Mouse (Mus musculus) lung, postnatal 25 days (tissue): ENCODE data around the gene Znrf1.

ENCODE experiments used
- DNase-seq: peaks from one replicate; pipeline ENCODE4 v3.0.0; 2022; ENCODE audit warnings: low spot score

Gene Znrf1

DNA sequence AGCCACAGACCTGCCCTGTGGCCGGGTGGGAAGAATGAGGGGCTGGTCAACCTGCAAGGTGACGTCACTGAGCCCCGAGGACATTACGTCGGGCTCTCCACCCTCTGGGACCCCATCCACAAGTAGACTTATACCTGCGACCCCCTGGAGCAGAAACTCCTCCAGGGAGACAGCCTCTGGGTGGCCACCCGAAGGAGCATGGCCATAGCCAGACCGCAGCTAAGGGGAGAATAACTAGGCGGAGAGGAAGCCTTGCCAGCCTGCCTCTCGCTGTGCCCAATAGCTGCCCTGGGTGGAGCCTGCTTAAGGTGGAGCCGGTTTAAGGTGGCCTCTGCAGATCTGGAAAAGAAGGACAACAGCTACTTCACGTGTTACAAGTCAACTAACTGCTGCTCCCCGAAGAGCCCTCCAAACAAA, 94.2 kb downstream of the Znrf1 start, which contains the start of gene Ldhd:
TSS of gene Ldhd (minus strand) at position 270 of the 417 bp plus-strand sequence.
- peak; percentile 69 for DNase-seq

DNA sequence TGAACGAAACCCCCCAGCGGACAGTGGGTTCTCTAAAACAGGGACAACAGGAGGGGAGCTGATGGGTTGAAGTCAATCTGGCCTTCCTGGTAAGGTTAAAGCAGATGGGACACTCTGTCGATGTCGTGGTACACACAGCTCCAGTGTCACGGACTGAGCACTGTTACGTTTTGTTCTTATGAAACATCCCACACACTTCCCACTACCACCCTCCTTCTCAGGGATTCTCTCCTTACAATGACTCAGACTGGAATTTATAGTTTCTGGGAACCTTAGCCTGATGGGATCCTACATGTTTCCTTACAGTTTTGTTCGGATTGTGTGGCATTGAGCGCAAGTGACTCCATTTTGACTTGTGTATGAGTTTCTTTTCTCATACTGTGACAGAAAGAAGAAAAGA, 95.7 kb downstream of the Znrf1 start:
- DNase-seq, result no peak

DNA sequence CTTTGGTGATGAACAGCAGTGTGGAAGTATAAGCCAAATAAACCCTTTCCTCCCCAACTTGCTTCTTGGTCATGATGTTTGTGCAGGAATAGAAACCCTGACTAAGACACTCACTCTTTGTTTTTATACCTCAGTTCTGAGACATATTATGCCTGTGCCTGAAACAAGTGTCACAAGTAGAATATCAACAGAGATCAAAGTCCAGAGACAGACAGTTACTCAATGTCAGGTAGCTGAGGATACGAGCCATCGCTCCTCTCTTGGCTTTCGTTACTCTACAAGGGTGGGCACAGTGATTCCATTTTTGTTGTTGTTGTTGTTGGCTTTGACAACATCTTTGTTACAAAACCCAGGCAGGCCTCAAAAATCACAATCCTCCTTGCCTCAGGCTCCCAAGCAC, 97.1 kb downstream of the Znrf1 start:
- no peak for DNase-seq

DNA sequence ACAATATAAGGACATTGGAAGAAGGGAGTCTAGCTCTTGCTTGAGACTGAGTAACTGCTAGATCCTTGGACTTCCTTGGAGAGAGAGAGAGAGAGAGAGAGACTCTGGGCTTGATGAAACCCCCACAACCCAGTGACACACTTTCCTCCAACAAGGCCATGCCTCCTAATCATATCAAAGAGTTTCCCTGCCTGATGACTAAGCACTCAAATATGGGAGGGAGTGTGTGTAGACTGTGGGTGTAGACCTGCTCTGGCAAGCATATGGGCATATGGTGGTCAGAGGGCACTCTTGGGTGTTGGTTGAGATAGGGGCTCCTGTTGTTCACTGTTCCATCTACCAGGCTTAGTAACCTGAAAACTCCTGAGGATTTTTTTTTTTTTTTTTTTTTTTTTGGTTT, 102.2 kb downstream of the Znrf1 start:
- DNase-seq, result no peak

DNA sequence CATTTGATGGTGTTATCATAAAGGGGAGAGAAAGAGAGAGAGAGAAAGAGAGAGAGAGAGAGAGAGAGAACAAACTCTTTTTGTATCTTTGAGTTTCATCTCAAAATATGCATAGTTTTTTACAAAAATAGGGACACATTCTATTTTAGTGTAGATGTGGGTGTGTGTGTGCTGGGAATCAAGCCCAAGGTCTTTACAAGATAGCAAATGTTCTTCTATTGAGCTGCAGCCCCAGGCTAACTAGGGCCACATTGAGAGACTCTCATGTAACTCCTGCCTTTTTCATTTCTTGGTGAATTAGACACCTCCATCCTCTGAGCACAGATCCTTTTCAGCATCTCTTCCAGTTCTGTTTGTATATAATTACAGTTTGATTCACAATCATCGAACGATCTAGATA, 105.2 kb downstream of the Znrf1 start:
- no peak for DNase-seq

DNA sequence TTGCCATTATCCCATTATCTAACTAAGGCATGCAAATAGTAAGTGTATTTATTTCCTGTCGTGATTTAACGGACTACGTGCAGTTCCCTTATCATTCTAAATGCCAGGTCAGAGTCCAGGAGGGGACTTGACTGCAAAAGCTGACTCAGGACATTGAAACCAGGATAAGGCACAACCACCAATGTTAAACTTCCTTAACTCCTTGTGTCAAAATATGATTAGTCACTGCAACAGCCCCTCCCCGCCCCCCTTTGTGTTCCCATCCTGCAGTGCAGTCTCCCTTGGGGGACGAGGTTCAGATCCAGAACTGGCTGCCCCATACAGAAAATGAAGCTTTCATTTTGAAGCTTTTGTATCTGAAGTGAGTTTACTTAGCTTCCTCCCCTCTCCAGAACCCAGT, 106.6 kb downstream of the Znrf1 start:
- DNase-seq, result no peak

DNA sequence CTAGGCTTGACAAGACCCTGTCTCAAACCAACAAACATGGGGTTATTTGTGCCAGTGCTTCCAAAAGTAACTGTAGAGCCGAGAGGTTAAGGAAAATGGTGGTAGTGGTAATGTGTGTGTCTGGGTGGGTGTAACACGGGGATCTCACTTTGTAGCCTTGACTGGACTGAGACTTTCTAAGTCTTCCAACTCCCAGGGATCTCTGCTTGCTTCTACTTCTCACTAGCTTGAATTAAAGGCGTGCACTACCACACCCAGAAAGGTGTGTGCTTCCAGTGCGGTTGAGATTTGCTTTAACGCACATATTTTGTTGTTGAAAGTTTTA, 107.0 kb downstream of the Znrf1 start:
- DNase-seq, result no peak

DNA sequence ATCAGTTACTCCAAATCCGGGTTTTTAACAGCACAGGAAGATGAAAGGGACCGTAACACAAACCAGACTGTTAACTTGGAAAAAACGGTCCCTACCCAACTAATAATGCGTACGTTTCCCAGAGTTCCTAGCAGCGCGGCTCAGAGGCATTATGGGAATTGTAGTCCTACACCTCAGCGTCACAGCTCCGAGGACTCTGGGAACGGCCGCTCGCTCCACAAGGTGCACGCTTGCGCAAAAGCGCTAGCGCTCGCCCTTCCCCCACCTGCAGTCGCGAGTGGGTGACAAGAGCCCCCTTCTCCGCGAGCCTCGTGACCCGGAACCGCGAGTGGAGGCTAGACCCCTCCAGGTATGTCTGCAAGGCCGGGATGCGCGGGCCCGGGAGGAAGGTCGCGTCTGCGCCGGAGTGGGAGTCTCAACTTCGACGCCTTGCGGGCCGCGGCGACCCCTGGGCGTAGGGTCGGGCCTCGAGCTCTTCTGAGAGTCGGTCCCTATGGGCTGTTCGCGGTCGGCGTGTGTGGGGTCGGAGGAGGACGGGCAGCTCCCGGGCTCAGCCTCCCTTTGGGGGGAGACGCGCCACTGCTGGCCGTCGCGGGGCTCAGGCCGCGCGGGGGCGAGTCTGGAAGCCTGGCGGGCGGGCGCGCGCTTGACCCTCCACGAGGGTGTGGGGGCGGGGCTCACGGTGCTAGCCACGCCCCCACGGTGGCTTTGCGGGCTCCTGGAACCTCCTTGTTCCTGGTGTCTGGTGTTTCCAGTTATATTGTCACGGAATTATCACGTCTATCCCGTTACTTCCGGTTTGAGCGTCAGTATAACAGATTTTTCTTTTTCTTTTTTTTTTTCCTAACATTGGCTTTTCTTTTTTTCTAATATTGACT, 107.6 kb downstream of the Znrf1 start, which contains the start of gene Zfp1:
TSS of gene Zfp1 (plus strand) at position 138 of the 878 bp plus-strand sequence.
- peak; percentile 95 for DNase-seq

DNA sequence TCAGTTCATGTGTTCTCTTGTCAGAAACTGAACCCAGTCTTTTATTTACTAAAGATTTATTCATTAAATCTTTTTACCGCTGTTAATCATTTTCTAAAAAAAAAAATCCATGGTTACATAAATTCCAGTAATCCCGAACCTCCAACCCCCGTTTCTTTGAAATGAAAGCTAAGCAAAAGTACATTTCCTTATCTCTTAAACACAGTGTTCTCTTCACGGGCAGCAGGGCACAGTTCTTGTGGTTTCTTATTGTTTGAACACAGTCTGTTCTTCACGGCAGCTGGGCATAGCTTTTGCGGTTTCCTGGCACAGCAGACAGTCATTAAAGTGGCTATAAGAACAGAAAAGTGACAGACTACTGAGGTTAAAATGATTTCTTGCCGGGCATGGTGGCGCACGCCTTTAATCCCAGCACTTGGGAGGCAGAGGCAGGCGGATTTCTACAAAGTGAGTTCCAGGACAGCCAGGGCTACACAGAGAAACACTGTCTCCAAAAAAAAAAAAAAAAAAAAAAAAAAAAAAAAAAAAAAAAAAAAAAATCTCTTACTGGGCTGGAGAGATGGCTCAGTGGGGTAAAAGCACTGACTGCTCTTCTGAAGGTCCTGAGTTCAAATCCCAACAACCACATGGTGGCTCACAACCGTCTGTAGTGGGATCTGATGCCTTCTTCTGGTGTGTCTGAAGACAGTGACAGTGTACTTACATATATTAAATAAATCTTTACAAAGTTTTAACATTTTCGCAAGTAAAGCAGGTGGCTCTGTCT, 108.6 kb downstream of the Znrf1 start:
- peak; percentile 73 for DNase-seq

DNA sequence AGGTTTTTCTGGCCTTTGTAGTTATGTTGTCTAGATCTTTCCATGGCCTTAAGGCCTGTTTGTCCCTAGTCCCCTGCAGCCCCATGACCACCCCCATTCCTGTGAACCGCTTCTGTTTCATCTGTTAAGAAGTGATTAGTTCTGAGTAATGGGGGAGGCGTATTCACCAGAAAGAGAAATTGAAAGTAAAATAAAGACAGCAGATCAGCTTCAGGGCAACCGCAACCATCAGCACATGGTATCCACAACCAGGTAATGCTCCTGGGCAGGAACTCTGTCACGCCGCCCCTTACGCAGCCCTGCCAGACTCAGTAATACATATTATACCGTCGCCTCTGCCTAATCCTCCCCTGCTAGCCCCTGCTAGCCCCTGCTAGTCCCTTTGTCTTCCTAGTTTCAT, 109.8 kb downstream of the Znrf1 start:
- DNase-seq, result no peak

DNA sequence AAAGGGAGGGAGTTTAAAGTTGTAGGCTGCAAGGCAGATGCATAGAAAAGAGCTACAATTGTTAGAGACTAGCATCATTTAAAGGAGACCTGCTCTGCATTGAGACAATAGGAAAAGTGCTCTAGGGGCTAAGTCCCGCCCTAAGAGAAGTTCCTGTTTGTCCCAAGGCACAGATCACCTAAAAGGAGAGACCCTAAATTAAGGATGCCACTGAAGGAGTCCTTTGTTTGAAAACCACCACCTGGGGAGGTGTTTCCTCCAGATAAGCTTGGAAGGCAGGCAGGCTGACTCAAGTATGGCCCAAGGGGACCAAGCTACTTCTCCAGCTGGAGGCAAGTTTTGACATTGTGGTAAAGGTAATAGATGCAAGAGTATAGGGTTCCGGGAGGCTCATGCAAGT, 112.9 kb downstream of the Znrf1 start:
- DNase-seq, result no peak

DNA sequence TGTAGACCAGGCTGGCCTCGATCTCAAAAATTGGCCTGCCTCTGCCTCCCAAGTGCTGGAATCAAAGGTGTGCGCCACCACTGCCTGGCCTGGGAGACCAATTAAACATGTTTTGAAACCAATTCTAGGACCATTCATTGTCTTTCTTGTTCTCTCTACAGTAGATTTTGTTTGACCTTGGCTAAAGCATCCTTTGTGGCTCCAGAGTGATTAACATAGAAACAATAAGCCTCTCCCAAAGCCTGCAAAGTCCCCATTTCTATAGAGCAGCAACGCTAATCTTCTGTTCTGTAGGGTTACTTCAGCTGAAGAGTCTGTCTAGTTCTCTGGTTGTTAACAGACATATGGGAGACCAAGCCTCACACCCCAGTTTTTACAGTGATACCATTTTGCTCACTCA, 114.8 kb downstream of the Znrf1 start:
- DNase-seq, result no peak

DNA sequence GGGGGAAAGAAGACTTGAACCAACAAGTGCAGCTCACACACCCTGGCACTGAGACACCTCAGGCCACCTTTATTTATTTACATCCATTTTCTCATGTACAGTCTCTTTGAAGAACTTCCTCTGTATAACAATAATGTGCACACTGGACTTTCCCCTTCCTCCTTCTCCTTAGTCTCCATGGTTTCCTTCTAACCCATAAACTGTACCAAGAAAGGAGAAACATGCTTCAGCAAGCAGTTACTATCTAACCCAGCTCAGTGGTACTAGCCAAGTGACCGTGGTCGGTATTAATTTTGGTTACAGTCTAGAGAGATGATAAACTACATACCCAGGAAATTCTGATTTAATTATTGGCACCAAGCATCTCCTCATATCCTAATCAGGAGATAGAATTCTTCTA, 117.6 kb downstream of the Znrf1 start:
- no peak for DNase-seq

DNA sequence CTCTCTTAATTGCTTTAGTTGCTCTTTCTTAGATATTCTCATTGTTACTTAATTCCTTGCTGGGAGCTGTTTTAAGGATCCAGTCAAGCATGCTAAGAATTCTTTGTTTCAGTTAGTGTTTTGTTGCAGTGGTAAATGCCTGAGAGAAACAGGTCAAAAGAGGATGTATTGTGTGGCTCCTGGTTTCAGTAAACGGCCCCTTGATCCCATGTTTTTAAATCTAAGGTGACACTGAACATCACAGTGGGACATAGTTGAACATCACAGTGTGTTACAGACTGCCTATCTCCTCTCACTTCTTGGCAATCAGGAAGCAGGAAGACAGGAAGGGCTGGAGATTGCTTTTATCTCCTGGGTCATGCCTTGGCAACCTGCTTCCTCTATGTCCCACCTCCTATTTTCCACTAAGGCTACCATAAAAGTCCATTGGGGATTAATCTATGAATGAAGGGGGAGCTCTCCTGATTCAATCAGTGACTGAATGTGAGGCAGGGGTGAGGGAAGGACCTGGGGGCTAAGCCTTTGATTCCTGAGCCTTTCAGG, 121.5 kb downstream of the Znrf1 start:
- DNase-seq, result no peak

DNA sequence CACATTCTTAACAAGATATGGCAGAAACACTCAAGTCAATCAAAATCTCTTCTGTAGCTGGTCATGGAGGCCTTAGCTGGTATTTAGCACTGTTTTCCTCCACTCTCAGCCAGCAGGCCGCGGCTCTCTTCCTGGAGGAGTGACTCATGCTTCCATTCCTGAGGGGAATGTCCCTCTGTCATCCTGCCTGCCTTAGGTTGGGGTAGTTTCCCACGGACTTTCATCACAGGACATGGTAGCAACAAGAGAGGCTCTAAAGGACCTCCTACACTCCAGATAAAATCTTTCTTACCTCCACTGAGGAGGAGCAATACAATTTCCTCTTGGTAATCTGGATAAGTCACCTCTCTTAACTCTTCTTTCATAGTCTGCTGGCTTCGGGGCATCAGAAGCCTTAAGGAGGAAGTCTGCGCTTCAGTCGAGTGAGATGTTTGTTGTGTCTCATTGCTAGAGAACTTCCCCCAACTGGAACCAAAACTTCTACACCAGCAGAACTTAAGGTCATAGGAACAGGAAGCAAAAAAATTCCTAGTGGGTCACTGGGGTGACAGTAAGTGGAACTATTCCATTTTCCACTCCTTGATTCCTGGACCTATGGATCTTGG, 123.0 kb downstream of the Znrf1 start:
- no peak for DNase-seq

DNA sequence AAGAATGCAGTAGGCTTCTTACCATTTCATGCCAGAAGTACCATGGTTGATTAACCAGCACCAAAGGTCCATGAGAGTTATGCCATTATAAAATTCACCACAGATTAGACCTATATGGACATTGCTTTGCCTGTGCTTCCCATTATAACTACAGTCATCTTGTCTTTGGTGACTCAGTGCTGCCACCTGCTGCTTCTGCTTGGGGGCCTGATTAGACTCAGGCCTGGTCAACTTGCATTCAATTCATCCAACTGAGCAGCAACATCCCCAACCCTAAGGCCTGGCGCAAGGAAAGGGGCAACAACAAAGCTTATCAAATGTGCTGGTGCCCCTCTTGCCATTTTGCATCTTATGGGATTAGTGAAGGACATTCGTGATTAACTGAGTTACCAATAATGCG, 126.6 kb downstream of the Znrf1 start:
- peak; percentile 83 for DNase-seq

DNA sequence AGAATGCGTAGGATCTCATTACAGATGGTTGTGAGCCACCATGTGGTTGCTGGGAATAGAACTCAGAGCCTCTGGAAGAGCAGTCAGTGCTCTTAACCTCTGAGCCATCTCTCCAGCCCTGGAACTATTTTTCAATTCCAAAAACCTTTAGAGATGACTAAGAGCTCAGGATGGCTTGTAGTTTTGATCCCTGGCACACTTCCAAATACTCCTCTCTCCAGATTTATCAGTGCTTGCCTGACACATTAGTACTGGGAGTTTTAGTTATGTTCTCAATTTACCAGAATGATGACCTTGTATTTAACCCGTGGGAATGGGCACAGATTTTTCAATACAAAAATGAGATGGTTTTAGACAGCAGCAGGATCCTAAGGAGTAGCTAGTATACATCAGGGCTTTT, 130.9 kb downstream of the Znrf1 start:
- no peak for DNase-seq
